Mouse (Mus musculus) heart, embryonic 13.5 days (tissue): ENCODE data around the gene Khdc4. TPM values are rescaled to one million over a fixed set of nuclear protein-coding genes. Genes with fewer than 3 reads are reported as not detected.
A peak's percentile ranks its signal among the peaks of the same experiment; 100 is the strongest.
"Not testable (repeated sequence)": the region's sequence is repeated elsewhere in the genome, so short reads cannot be mapped to it uniquely, and the experiment has no call there.

Source experiments
- ATAC-seq: fragments of 200-750 bp; cut with Nextera tagmentation; 2 replicates; pipeline ENCODE4 v1.8.0; 2017; ENCODE audit warnings: moderate TSS enrichment; ENCODE audit not compliant: insufficient number of reproducible peaks, low FRiP score, low TSS enrichment; ENCODE audit errors: extremely low read depth
- H3K27ac ChIP-seq: fragments of 300-500 bp; sonication (generic); replicated peaks from 2 replicates; pipeline ENCODE4 v1.5.1; 2015; ENCODE audit warnings: moderate library complexity, mild to moderate bottlenecking, inconsistent platforms
- H3K27me3 ChIP-seq: fragments of 300-500 bp; sonication (generic); replicated peaks from 2 replicates; pipeline ENCODE4 v1.6.1; 2015; ENCODE audit warnings: mild to moderate bottlenecking, inconsistent platforms
- H3K36me3 ChIP-seq: fragments of 300-500 bp; sonication (generic); 2 replicates; pipeline ENCODE4 v1.6.1; 2015; ENCODE audit warnings: mild to moderate bottlenecking, inconsistent platforms
- H3K4me1 ChIP-seq: fragments of 300-500 bp; sonication (generic); 2 replicates; pipeline ENCODE4 v1.6.1; 2015; ENCODE audit warnings: inconsistent platforms
- H3K4me2 ChIP-seq: fragments of 300-500 bp; sonication (generic); 2 replicates; pipeline ENCODE4 v1.6.1; 2015; ENCODE audit warnings: inconsistent platforms, mild to moderate bottlenecking, moderate library complexity
- H3K4me3 ChIP-seq: fragments of 300-500 bp; sonication (generic); 2 replicates; pipeline ENCODE4 v1.5.1; 2015; ENCODE audit warnings: moderate library complexity, mild to moderate bottlenecking, inconsistent platforms
- H3K9ac ChIP-seq: fragments of 300-500 bp; sonication (generic); 2 replicates; pipeline ENCODE4 v1.6.1; 2015; ENCODE audit warnings: inconsistent platforms, mild to moderate bottlenecking, moderate library complexity
- H3K9me3 ChIP-seq: fragments of 300-500 bp; sonication (generic); 2 replicates; pipeline ENCODE4 v1.6.1; 2016; ENCODE audit warnings: inconsistent platforms
- WGBS: fragments of 180-500 bp; shearing (Covaris S2); methylation state at CpG from one replicate; pipeline ENCODE4 v1.1.7; 2015; ENCODE audit warnings: mixed read lengths; 5-methylcytosine and 5-hydroxymethylcytosine counted together
- polyA plus RNA-seq: library from polyadenylated mRNA; unstranded; fragments of >200 nt; fragmentation: Nextera tagmentation; extraction: Ambion mirVana; gene quantifications from 2 replicates; pipeline ENCODE4 v1.2.1, GENCODE M21; 2015

Khdc4 gene
- polyA plus RNA-seq, 1 experiment from 2014 or later = 54.8 TPM

DNA sequence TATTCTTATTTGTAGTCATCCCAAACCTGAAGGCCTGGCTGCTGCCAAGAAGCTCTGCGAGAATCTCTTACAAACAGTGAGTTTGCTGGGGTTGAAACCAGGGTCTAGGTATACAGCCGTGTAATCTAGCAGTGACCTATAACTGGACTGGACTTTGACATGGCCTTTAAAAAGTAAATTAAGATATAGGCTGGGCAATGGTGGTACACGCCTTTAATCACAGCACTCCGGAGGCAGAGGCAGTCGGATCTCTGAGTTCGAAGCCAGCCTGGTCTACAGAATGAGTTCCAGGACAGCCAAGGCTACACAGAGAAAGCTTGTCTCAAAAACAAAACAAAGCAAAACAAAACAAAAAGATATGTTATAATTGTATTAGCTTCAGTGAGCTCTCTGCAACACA lies 13.2 kb downstream of the Khdc4 start:
- 93% methylated on average over 6 of the region's 6 CpGs for WGBS
- Histone ChIP-seq H3K4me1 (peaks cover 23% of the 10 kb centered on the region), H3K27me3 (no peaks in the 10 kb centered on the region), H3K36me3 (peaks cover 96% of the 10 kb centered on the region), H3K9me3 (no peaks in the 10 kb centered on the region), H3K4me3 (no peak overlapping the region), H3K27ac (no peak overlapping the region), H3K4me2 (no peak overlapping the region), H3K9ac (no peak overlapping the region)
- ATAC-seq = no peak

DNA sequence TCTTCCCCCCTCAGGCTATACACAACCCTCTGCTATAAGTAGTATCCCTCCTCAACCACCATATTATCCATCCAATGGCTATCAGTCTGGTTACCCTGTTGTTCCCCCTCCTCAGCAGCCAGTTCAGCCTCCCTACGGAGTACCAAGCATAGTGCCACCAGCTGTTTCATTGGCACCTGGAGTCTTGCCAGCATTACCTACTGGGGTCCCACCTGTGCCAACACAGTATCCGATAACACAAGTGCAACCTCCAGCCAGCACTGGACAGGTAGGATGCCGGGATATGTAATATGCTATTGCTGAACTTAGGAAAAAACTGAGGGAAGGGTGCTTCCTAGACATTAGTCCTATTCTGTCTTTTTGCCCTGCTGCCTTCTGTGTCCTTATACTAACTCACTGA lies 14.6 kb downstream of the Khdc4 start:
- no peak for ATAC-seq
- peak overlapping the region; percentile 13; the same call in 1 of the 2 replicates for H3K27ac ChIP-seq

DNA sequence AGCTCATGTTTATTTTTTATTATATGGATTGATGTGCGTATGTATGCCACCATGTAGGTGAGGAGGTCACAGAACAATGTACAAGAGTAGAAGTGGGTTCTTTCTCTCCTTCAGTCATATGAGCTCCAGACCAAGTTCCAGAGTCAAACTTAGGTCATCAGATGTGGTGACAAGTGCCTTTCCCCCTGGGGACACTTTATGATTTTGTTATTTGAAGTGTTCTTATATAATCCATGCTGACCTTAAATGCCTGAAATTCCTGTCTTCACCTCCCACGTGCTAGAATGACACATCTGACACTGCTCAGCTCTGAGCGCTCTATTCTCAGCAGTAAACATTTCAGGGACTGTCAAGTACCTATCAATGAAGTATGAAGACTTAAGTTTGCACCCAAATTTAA lies 15.6 kb downstream of the Khdc4 start:
- Histone ChIP-seq H3K36me3 (peaks cover 96% of the 10 kb centered on the region), H3K4me3 (no peak overlapping the region), H3K27me3 (no peaks in the 10 kb centered on the region)

More for the DNA sequence above, 14.6 kb downstream of the Khdc4 start:
- peaks cover 23% of the 10 kb centered on the region for H3K4me1 ChIP-seq
- no peak overlapping the region for H3K9ac ChIP-seq
- H3K4me3 ChIP-seq = no peak overlapping the region
- H3K27me3 ChIP-seq = no peaks in the 10 kb centered on the region
- no peaks in the 10 kb centered on the region for H3K9me3 ChIP-seq
- H3K4me2 ChIP-seq = no peak overlapping the region
- WGBS = 85% methylated on average over 3 of the region's 3 CpGs
- H3K36me3 ChIP-seq = peaks cover 96% of the 10 kb centered on the region

DNA sequence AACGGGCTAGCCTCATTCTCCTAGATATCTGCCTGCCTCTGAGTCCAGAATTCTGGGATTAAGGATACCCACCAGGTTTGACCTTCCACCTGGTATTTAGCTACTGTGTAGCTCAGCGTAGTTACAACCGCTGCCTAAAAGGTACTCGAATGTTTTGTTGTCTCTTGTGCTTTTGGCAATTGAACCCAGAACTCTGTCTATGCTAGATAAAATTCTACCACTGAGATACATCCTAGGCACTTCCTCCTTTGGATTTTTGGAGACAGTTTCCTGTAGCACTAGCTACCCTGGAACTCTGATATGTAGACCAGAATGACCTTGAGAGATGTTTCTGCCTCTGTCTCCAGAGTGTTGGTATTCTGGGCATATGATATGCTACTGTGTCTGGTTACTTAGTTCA lies 28.1 kb downstream of the Khdc4 start:
- WGBS = 90% methylated on average over 4 of the region's 4 CpGs
- no peak for ATAC-seq
- H3K9ac ChIP-seq = no peak overlapping the region

More for the DNA sequence above, 15.6 kb downstream of the Khdc4 start:
- H3K4me1 ChIP-seq = peaks cover 23% of the 10 kb centered on the region
- no peak; the same call in 1 of the 2 replicates for ATAC-seq
- H3K27ac ChIP-seq = peak overlapping the region; percentile 59
- WGBS = 43% methylated on average over 3 of the region's 3 CpGs
- H3K4me2 ChIP-seq = no peak overlapping the region
- no peak overlapping the region for H3K9ac ChIP-seq
- H3K9me3 ChIP-seq = no peaks in the 10 kb centered on the region

DNA sequence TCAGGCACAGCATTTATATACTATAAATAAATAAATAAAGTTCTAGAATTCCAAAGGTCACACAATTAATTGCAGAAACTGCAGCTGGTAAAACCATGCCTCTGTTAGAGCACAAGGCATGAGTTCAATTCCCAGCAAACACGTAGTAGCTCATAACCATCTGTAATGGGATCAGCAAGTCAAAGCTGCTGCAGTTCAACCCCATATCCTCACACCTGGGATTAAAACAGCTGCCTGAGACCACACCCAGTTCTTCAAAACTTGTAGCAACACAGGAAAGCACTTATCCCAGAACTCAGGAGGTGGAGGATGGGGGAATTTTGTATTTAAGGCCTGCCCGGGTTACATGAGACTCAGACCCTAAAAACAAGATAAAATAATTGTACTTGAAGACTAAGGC lies 29.1 kb downstream of the Khdc4 start:
- Histone ChIP-seq H3K27ac (no peak overlapping the region), H3K36me3 (peaks cover 64% of the 10 kb centered on the region), H3K9ac (no peak overlapping the region), H3K4me1 (peaks cover 24% of the 10 kb centered on the region), H3K4me2 (no peak overlapping the region), H3K4me3 (no peak overlapping the region), H3K9me3 (no peaks in the 10 kb centered on the region), H3K27me3 (no peaks in the 10 kb centered on the region)
- 67% methylated on average over 2 of the region's 2 CpGs for WGBS
- no peak for ATAC-seq

More for the DNA sequence above, 28.1 kb downstream of the Khdc4 start:
- H3K27ac ChIP-seq = no peak overlapping the region
- H3K36me3 ChIP-seq = peaks cover 65% of the 10 kb centered on the region
- peaks cover 14% of the 10 kb centered on the region for H3K4me1 ChIP-seq
- no peak overlapping the region for H3K4me3 ChIP-seq
- no peaks in the 10 kb centered on the region for H3K9me3 ChIP-seq
- no peak overlapping the region for H3K4me2 ChIP-seq
- H3K27me3 ChIP-seq = no peaks in the 10 kb centered on the region

DNA sequence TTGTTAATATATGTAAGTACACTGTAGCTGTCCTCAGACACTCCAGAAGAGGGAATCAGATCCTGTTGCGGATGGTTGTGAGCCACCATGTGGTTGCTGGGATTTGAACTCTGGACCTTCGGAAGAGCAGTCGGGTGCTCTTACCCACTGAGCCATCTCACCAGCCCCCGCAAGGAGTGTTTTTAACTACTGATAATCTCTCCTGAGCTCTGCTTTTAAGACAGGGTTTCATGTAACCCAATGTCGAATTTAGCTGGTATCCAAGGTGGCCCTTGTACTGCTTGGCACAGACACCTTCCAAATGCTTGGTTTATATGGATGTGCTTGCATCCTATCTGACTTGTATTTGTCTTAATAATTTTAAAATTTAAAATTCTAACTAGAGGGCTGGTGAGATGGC lies 30.1 kb downstream of the Khdc4 start:
- peaks cover 64% of the 10 kb centered on the region for H3K36me3 ChIP-seq
- H3K27me3 ChIP-seq, H3K4me2 ChIP-seq, ATAC-seq, H3K27ac ChIP-seq, H3K4me3 ChIP-seq, H3K9ac ChIP-seq, H3K9me3 ChIP-seq: not testable (repeated sequence)
- peaks cover 32% of the 10 kb centered on the region for H3K4me1 ChIP-seq
- 86% methylated on average over 5 of the region's 5 CpGs for WGBS

DNA sequence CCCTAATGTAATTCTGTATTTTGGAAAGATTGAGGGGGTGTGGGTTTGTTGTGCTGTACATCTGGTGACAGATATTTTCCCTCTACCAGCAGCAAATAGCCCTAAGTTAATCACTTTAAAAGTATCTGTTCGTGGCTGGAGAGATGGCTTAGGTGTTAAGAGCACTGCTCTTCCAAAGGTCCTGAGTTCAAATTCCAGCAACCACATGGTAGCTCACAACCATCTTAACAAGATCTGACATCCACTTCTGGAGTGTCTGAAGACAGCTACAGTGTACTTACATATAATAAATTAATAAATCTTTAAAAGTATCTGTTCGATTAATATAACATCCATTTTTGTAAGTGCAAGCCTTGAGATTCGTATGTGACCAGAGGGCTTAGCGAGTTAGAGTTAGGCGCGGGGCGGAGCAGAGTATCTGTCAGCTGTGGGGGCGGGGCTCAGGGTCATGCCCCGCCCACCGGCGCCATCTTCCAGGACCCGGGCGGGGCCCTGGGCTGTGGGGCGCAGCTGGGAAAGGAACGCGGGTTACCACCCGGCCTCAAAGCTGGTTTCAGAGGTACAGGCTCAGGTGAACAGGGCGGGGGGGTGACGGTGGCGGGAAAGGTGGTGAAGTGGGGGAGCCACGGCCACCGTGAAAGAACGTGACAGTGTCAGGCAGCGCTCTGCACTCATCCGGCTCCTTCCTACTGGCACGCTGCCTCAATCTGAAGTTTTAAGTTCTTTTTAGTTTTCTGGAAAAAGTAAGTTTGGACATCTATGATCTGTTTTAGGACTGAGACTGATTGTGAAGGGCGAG lies 31.0 kb downstream of the Khdc4 start, which contains the start of gene Rit1:
Rit1 (plus strand) TSS at position 440 of the 799 bp plus-strand sequence.
- ATAC-seq = peak; percentile 86
- H3K36me3 ChIP-seq = peaks cover 64% of the 10 kb centered on the region
- H3K4me2 ChIP-seq = peak within 1 kb of the TSS; percentile 81
- WGBS = 1% methylated on average over 27 of the region's 27 CpGs
- H3K4me3 ChIP-seq = peak within 1 kb of the TSS; percentile 72
- H3K9ac ChIP-seq = peak within 1 kb of the TSS; percentile 90
- peaks cover 32% of the 10 kb centered on the region for H3K4me1 ChIP-seq
- H3K27me3 ChIP-seq = no peaks in the 10 kb centered on the region
- peak within 1 kb of the TSS; percentile 81 for H3K27ac ChIP-seq
- no peaks in the 10 kb centered on the region for H3K9me3 ChIP-seq

DNA sequence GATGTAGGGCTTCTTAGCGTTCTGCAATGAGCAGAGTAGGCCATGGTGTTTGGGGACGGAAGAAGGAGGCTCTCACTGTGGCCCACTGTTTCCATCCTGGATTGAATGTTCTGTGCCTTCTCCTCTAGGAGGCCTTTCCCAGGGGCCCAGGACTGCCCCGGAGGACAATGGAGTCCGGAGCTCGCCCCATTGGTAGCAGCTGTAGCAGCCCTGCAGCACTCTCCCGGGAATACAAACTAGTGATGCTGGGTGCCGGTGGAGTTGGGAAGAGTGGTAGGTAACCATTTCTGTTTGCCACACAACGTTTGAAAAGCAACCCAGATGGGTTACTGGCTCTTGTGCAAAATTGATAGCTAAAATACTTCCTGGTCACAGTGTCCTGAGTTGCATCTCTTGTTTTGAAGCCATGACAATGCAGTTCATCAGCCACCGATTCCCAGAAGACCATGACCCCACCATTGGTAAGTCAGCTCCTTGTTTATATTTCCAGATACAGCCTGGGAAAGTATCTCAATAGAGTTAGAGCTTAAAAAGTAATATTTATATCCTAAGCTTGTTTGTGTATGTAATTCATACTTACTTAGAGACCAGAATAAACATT lies 31.7 kb downstream of the Khdc4 start:
- peaks cover 32% of the 10 kb centered on the region for H3K4me1 ChIP-seq
- H3K9me3 ChIP-seq = no peaks in the 10 kb centered on the region
- WGBS = 6% methylated on average over 9 of the region's 9 CpGs
- no peaks in the 10 kb centered on the region for H3K27me3 ChIP-seq
- H3K9ac ChIP-seq = peak overlapping the region; percentile 90
- H3K27ac ChIP-seq = peak overlapping the region; percentile 81
- ATAC-seq = 0 out of 2 replicates have a peak, but pooled peaks have one; percentile 21
- H3K36me3 ChIP-seq = peaks cover 64% of the 10 kb centered on the region
- peak overlapping the region; percentile 72 for H3K4me3 ChIP-seq
- H3K4me2 ChIP-seq = peak overlapping the region; percentile 81

DNA sequence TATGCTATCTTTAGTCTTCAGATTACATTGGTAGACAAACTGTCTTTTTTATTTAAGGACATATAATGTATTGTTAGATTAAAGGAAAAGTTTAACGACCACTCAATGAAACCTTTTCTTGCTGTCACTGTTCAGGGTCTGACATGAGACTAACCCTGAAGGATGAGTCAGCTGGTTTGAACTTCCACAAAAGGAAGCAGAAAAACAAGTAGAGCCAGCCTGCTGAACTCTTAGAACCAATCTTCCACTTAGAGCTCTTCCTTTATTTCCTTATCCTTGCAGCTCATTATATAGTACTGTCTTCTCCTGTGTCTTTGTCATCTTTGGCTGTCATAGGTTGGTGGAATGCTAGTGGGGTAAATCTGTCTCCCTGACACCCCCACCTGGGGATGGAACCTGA lies 32.2 kb downstream of the Khdc4 start:
- WGBS = 35% methylated on average over 1 of the region's 1 CpGs
- no peaks in the 10 kb centered on the region for H3K9me3 ChIP-seq
- peak overlapping the region; percentile 81 for H3K4me2 ChIP-seq
- H3K9ac ChIP-seq = peak overlapping the region; percentile 72
- H3K36me3 ChIP-seq = peaks cover 59% of the 10 kb centered on the region
- no peaks in the 10 kb centered on the region for H3K27me3 ChIP-seq
- no peak; the same call in 1 of the 2 replicates for ATAC-seq
- H3K4me3 ChIP-seq = peak overlapping the region; percentile 72
- H3K27ac ChIP-seq = peak overlapping the region; percentile 84
- peaks cover 32% of the 10 kb centered on the region for H3K4me1 ChIP-seq

DNA sequence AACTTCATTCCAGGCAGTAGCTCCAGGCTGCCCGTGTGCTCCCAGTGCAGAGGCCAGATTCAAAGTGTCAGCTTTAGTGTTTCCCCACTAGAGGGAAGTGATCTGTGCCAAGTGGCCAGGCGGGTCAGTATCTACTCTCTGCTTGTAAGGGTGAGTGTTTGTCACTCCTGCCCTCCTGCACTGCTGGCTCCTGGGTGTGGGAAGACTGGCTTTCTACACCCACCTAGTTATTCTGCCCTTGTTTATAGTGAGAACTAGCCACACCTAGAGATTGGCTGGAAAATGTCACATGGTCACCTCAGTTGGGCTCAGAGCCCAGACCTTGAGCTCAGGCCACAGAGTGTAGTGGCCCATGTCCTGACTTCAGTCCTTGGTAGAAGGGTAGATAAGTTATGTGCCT lies 33.5 kb downstream of the Khdc4 start:
- Histone ChIP-seq H3K4me1 (peaks cover 32% of the 10 kb centered on the region), H3K27ac (peak overlapping the region; percentile 84), H3K36me3 (peaks cover 59% of the 10 kb centered on the region), H3K9ac (peak overlapping the region; percentile 72), H3K27me3 (no peaks in the 10 kb centered on the region), H3K4me3 (peak overlapping the region; percentile 72), H3K4me2 (peak overlapping the region; percentile 81), H3K9me3 (peaks cover 4% of the 10 kb centered on the region)
- 35% methylated on average over 2 of the region's 2 CpGs for WGBS
- ATAC-seq = peak; percentile 76

DNA sequence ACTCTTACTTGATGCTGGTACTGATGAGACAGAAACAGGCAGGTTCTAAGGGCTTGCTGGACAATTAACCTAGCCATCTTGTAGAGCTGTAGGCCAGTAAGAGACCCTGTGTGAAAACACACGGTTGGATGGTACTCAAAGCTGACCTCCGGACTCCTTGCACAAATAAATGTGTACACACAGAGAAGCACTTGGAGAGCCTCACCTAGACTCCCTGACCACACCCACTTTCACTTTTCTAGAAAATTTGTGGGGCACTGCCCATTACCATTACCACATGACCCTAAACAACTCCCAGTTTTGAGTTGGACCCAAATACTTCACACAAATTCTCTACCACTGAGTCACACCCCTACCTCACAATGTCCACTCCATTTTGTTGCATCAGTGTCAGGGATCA lies 51.0 kb downstream of the Khdc4 start:
- Histone ChIP-seq H3K27ac (no peak overlapping the region), H3K4me3 (no peak overlapping the region), H3K9ac (no peak overlapping the region), H3K27me3 (no peaks in the 10 kb centered on the region), H3K9me3 (0 out of 2 replicates have a peak, but pooled peaks cover 4% of the 10 kb centered on the region), H3K36me3 (peaks cover 13% of the 10 kb centered on the region), H3K4me1 (no peaks in the 10 kb centered on the region), H3K4me2 (no peak overlapping the region)
- WGBS = 83% methylated on average over 2 of the region's 2 CpGs
- no peak for ATAC-seq
